Mouse (Mus musculus) liver (tissue): Measurements from ENCODE around the gene Ptprk.

Source experiments
- DNase-seq: peaks from one replicate; pipeline ENCODE4 v3.0.0-alpha.2; 2020; ENCODE audit warnings: mixed read lengths

The Ptprk gene

GRCm38 (mm10) chr10:28566828-28567227 is 492.2 kb downstream of the Ptprk start:
- DNase-seq, result no peak

- no peak for DNase-seq
Measured at GRCm38 (mm10) chr10:28567441-28567840, 492.8 kb downstream of the Ptprk start.

- peak; percentile 39 for DNase-seq
Measured at GRCm38 (mm10) chr10:28568047-28568446, 493.4 kb downstream of the Ptprk start.

GRCm38 (mm10) chr10:28579596-28579995 is 505.0 kb downstream of the Ptprk start:
- DNase-seq, result no peak

DNA sequence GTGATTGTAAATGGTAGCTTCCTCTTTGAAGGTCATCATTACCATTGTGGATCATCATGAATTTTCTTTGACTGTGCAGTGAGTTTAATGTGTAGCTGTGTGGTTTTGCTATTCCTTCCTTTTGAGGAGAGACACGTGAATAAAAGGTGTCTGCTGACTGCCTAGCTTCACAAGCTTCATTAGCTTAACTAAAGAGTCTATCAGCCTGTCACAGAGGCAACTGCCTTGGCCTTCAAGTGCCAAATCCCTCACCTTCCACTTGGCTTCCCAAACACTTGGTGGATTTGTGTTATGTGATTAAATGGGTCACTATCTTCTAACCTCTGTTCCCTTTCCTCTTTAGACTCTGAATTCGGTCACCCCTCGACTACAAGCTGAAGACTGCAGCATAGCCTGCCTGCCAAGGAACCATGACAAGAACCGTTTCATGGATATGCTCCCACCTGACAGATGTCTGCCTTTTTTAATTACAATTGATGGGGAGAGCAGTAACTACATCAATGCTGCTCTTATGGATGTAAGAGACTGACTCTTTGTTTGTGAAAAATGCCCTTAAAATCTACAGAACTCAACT is 512.0 kb downstream of the Ptprk start:
- no peak for DNase-seq

- no peak for DNase-seq
Measured at GRCm38 (mm10) chr10:28588401-28588800, 513.8 kb downstream of the Ptprk start.

DNA sequence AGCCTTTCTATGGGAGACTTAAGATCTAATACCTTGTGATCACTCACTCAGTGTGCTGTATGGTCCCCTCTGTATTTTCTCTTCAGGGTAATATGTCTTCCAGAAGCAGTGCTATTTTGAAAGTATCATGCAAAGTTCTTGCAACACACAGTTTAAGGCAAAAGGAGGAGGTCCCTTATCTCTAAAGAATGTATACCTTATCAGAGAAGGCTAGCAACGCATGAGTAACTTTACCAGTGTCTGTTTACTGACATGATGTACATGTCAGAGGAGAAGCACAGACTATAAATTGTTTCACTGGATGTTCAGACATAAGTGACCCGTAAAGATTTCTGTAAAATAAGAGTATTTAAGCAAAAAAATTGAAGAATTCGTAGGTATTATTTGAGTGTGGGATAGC is 516.2 kb downstream of the Ptprk start:
- no peak for DNase-seq

DNA sequence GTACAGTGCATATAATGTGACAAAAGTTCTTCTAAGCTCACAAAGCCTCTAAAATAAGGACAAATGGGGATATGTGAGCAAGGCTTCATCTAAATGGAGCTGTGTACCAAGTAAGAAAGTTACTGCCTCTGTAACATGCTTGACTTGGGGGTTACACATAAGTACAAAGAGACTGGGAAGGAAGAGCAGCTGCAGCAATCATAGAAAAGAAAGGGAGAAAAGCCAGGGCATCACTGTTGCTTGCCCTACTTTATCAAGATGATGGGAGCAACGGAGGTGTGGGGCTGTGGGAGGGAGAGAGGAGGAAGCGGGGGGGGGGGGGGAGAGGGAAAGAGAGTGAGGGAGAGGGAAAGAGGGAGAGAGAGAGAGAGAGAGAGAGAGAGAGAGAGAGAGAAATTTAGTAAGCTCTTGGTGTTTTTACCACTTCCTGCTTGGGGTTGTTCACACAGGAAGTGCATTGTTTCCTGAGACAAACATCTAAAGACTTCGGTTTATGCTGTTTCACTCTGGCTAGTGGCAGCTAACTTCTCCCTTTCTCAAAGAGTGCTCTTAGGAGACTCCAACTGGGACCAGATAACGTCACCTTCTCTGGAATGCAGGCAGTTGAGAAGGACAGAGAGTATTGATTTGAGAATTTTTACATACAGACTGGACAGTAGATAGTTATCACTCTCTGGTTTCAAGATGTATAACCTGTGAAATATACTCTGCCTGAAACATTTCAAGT is 519.1 kb downstream of the Ptprk start:
- no peak for DNase-seq

DNA sequence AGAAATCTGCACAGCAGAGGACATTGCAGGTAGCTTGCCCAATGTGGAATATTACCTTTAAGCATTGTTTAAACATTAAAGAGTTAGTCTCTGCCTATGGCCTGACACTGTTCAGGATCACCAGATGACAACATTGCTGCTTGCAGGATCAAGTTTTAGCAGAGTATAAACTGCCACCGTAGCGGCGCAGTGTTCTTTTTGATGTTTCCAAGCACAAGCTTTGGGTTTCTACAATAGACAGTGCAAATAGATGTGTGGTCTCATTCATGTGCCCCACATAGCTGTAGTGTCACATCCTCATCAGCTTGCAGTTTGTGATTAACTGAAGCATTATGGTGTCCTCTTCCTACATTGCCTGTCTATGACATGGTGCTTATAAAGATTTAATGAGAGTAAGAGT is 522.3 kb downstream of the Ptprk start:
- DNase-seq, result no peak

DNA sequence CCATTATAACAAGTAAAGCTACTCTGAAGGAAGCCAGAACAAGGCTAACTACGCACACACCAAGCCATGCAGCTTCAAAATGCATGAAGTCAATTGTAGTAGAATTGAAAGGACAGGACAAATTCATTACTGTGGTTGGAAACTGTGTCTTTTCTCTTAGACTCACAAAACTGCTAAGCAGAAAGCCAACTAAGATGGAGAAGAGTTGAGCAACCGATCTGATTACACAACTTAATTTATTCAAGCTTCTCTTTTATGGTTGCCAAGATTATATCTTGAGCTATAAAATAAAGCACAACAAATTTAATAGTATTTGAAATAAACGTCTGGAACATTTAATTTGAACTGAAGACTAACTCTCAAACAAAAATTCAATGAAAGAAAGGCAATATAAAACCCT is 534.5 kb downstream of the Ptprk start:
- DNase-seq, result no peak

DNA sequence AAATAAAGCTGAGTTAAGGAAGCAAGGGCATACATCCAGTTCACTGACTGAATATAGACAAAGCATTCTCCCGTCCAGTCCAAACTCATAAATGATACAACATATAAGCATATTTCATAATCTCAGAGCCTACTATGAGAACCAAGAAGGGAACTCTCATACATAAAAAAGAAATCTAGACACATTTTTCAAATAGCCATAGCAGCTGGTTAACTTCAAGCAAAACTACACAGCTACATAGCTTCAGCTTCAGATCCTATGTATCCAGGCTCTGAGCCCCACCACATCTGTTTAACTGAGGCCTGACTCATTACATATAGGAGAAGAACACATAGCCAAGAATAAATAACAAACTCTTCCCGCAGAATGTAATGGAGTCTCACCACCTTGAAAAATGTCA is 539.8 kb downstream of the Ptprk start:
- DNase-seq, result no peak

DNA sequence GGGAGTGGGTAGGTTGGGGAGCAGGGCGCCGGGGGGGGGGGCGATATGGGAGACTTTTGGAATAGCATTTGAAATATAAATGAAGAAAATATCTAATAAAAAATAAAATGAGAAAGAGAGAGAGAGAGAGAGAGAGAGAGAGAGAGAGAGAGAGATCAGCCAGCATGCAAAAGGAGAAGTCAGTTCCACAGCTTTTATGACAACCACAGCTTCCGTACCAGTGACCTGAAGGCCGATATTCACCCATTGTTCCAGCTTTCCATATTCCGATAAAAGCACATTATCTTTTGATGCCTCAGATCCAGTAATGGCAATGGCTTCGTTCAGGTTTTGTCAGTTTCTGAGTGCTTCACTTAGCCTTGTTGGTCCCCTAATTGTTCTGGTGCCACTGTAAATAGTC is 542.6 kb downstream of the Ptprk start:
- no peak for DNase-seq

DNA sequence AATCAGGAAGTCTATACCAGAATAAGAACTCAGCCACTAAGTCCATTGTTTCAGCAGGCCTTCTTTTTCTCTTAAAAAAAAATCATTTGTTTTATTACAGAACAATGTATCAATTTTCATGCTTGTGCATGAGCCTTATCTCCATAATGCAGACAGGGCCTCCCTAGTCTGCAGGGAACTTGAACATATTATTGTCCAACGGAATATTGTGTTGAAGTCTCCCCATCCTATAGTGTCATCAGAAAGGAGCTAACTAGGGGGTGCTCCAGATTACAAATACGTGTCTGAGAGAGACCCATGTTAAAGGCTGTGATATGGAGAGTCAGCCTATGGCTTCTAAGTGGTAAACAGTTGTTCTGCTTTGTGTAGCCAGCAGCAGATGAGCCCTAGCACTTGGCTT is 543.4 kb downstream of the Ptprk start:
- DNase-seq, result no peak

DNA sequence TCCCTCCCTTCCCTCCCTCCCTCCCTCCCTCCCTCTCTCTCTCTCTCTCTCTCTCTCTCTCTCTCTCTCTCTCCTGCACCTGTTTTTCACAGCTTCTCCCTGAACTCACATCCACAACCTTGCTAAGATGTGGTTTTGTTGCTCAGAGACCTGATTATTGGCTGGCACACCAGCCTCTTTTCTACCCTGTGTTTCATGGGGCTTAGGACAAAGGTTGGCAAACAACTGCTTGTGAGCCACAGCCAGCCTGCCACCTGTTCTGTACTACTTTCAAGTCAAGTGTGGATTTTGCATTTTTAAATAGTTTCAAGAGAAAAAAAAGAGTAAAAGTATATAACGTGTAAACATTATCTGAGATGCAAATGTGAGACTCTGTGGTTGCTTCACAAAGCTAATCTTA is 544.8 kb downstream of the Ptprk start:
- DNase-seq, result no peak

DNA sequence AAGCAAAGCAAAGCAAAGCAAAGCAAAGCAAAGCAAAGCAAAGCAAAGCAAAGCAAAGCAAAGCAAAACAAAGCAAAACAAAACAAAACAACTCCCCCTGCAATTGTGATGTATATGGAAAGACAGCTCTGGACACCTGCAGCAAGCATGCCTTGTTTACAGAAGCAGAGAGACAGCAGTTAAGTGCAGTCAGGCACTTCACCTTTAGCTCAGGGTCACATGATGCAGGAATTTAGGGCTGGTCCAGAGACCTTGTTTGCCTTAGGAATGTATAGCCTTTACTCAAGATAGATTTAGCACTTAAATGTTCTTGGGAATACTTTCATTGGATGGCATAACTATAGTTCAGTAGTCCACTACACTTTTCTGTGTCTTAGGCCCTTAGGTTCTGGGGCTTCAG is 561.5 kb downstream of the Ptprk start:
- no peak for DNase-seq

DNA sequence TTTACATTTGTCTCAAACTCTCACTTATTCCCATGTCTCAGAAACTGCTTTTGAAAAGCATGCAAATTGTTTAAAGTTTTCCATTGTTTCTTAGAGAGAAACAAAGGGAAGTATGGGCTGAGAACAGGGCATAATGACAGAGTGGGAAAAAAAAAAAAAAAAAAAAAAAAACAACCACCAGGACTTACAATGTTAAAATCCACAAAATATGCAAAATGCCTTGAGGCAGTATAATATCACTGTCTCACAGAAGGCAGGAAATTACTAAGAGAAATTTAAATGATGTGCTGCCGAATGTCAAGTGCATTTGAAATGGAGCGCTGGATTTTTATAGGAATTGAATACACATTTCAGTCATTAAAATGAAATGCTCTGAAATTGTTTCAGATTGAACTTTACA is 567.3 kb downstream of the Ptprk start:
- DNase-seq, result no peak
